Mouse (Mus musculus) limb, embryonic 13.5 days (tissue): ENCODE results near the gene Ms4a15. TPM values are rescaled to one million over a fixed set of nuclear protein-coding genes. Genes with fewer than 3 reads are reported as not detected.

Experiments
- ATAC-seq: fragments of 200-750 bp; cut with Nextera tagmentation; 2 replicates; pipeline ENCODE4 v1.8.0; 2017; ENCODE audit warnings: low read depth, moderate number of reproducible peaks, moderate TSS enrichment; ENCODE audit not compliant: low FRiP score
- H3K27ac ChIP-seq: fragments of 300-500 bp; sonication (generic); 2 replicates; pipeline ENCODE4 v1.5.1; 2015; ENCODE audit warnings: inconsistent platforms, mild to moderate bottlenecking, moderate library complexity
- H3K27me3 ChIP-seq: fragments of 300-500 bp; sonication (generic); 2 replicates; pipeline ENCODE4 v1.6.1; 2015; ENCODE audit warnings: mild to moderate bottlenecking, inconsistent platforms
- H3K36me3 ChIP-seq: fragments of 300-500 bp; sonication (generic); 2 replicates; pipeline ENCODE4 v1.6.1; 2015; ENCODE audit warnings: inconsistent platforms, mild to moderate bottlenecking, moderate library complexity
- H3K4me1 ChIP-seq: fragments of 300-500 bp; sonication (generic); 2 replicates; pipeline ENCODE4 v1.6.1; 2015; ENCODE audit warnings: inconsistent platforms
- H3K4me2 ChIP-seq: fragments of 300-500 bp; sonication (generic); replicated peaks from 2 replicates; pipeline ENCODE4 v1.6.1; 2015; ENCODE audit warnings: inconsistent platforms, mild to moderate bottlenecking, moderate library complexity
- H3K4me3 ChIP-seq: fragments of 300-500 bp; sonication (generic); 2 replicates; pipeline ENCODE4 v1.5.1; 2015; ENCODE audit warnings: moderate library complexity, mild to moderate bottlenecking, inconsistent platforms
- H3K9ac ChIP-seq: fragments of 300-500 bp; sonication (generic); 2 replicates; pipeline ENCODE4 v1.6.1; 2015; ENCODE audit warnings: mild to moderate bottlenecking, inconsistent platforms
- H3K9me3 ChIP-seq: fragments of 300-500 bp; sonication (generic); 2 replicates; pipeline ENCODE4 v1.6.1; 2016; ENCODE audit warnings: inconsistent platforms
- WGBS: fragments of 180-500 bp; shearing (Covaris S2); methylation state at CpG from one replicate; pipeline ENCODE4 v1.1.7; 2015; 5-methylcytosine and 5-hydroxymethylcytosine counted together
- polyA plus RNA-seq: library from polyadenylated mRNA; unstranded; fragments of >200 nt; fragmentation: Nextera tagmentation; extraction: Ambion mirVana; gene quantifications from 2 replicates; pipeline ENCODE4 v1.2.1, GENCODE M21; 2015

The Ms4a15 gene
- polyA plus RNA-seq, 1 experiment from 2014 or later, result not detected

GRCm38 (mm10) chr19:10938771-10939170, 54.3 kb downstream of the Ms4a15 start:
- H3K27ac ChIP-seq, result no peak overlapping the region
- no peak overlapping the region for H3K9ac ChIP-seq
- ATAC-seq, result no peak
- no peak overlapping the region for H3K4me3 ChIP-seq
- 56% methylated on average over 3 of the region's 3 CpGs for WGBS
- no peak overlapping the region for H3K4me2 ChIP-seq
- H3K9me3 ChIP-seq, result no peaks in the 10 kb centered on the region; the same call in 1 of the 2 replicates
- peaks cover 3% of the 10 kb centered on the region; the same call in 1 of the 2 replicates for H3K27me3 ChIP-seq
- H3K36me3 ChIP-seq, result peaks cover 20% of the 10 kb centered on the region
- peaks cover 12% of the 10 kb centered on the region for H3K4me1 ChIP-seq

GRCm38 (mm10) chr19:10937110-10937563, 55.9 kb downstream of the Ms4a15 start, which contains the start of gene Ptgdr2:
TSS of gene Ptgdr2 (plus strand) at chr19:10937160.
- H3K27ac ChIP-seq, result no peak within 1 kb of the TSS
- no peak within 1 kb of the TSS for H3K4me3 ChIP-seq
- H3K4me1 ChIP-seq, result peaks cover 12% of the 10 kb centered on the region
- WGBS, result 51% methylated on average over 5 of the region's 5 CpGs
- no peak within 1 kb of the TSS for H3K4me2 ChIP-seq
- H3K9ac ChIP-seq, result no peak within 1 kb of the TSS
- peaks cover 4% of the 10 kb centered on the region for H3K36me3 ChIP-seq
- ATAC-seq, result no peak
- H3K27me3 ChIP-seq, result peaks cover 3% of the 10 kb centered on the region; the same call in 1 of the 2 replicates
- H3K9me3 ChIP-seq, result no peaks in the 10 kb centered on the region; the same call in 1 of the 2 replicates

- Histone ChIP-seq H3K9ac (no peak overlapping the region), H3K9me3 (no peaks in the 10 kb centered on the region; the same call in 1 of the 2 replicates), H3K4me3 (no peak overlapping the region), H3K27ac (no peak overlapping the region), H3K36me3 (no peaks in the 10 kb centered on the region), H3K4me1 (peaks cover 10% of the 10 kb centered on the region), H3K27me3 (peaks cover 3% of the 10 kb centered on the region; the same call in 1 of the 2 replicates), H3K4me2 (no peak overlapping the region)
- 82% methylated on average over 5 of the region's 5 CpGs for WGBS
- no peak for ATAC-seq
Observed at GRCm38 (mm10) chr19:10936077-10936476, 57.0 kb downstream of the Ms4a15 start.

- Histone ChIP-seq H3K36me3 (no peaks in the 10 kb centered on the region), H3K4me1 (peaks cover under 1% of the 10 kb centered on the region; the same call in 1 of the 2 replicates), H3K4me3 (no peak overlapping the region), H3K9ac (no peak overlapping the region), H3K27me3 (peaks cover 3% of the 10 kb centered on the region; the same call in 1 of the 2 replicates), H3K27ac (no peak overlapping the region), H3K9me3 (no peaks in the 10 kb centered on the region; the same call in 1 of the 2 replicates), H3K4me2 (no peak overlapping the region)
- no peak for ATAC-seq
- 57% methylated on average over 5 of the region's 5 CpGs for WGBS
Observed at GRCm38 (mm10) chr19:10935029-10935428, 58.0 kb downstream of the Ms4a15 start.

GRCm38 (mm10) chr19:10930641-10931040, 62.4 kb downstream of the Ms4a15 start:
- Histone ChIP-seq H3K9ac (no peak overlapping the region), H3K36me3 (no peaks in the 10 kb centered on the region), H3K27ac (no peak overlapping the region), H3K27me3 (no peaks in the 10 kb centered on the region), H3K4me1 (peaks cover 13% of the 10 kb centered on the region), H3K4me2 (no peak overlapping the region), H3K4me3 (no peak overlapping the region), H3K9me3 (no peaks in the 10 kb centered on the region; the same call in 1 of the 2 replicates)
- ATAC-seq, result no peak
- 97% methylated on average over 2 of the region's 2 CpGs for WGBS

Other genes starting within 250 kb of the Ms4a15 start
- not detected in 2 replicates for gene Cd6, start 163.2 kb downstream of the Ms4a15 start, polyA plus RNA-seq
- gene Slc15a3, start 153.5 kb downstream of the Ms4a15 start, polyA plus RNA-seq, result 0.47 and 0.88 TPM in 2 replicates
- gene Tmem132a, start 123.3 kb downstream of the Ms4a15 start, polyA plus RNA-seq, result 106 and 111 TPM in 2 replicates
- gene Tmem109, start 111.2 kb downstream of the Ms4a15 start, polyA plus RNA-seq, result 92.0 and 100 TPM in 2 replicates
- 49.9 and 50.9 TPM in 2 replicates for gene Prpf19, start 98.0 kb downstream of the Ms4a15 start, polyA plus RNA-seq
- not detected in 2 replicates for gene Zp1, start 72.6 kb downstream of the Ms4a15 start, polyA plus RNA-seq
- 0.10 TPM in 1 of 2 replicates, not detected in the other for gene Ptgdr2, start 56.1 kb downstream of the Ms4a15 start, polyA plus RNA-seq
- gene Ccdc86, start 44.0 kb downstream of the Ms4a15 start, polyA plus RNA-seq, result 29.7 and 30.4 TPM in 2 replicates
- 0.38 TPM in 1 of 2 replicates, not detected in the other for gene Ms4a10, start 18.6 kb downstream of the Ms4a15 start, polyA plus RNA-seq
- not detected in 2 replicates for gene Ms4a18, start 24.8 kb upstream of the Ms4a15 start, polyA plus RNA-seq
- not detected in 2 replicates for gene Ms4a8a, start 87.9 kb upstream of the Ms4a15 start, polyA plus RNA-seq
- gene 1700017D01Rik, start 137.6 kb upstream of the Ms4a15 start, polyA plus RNA-seq, result not detected in 2 replicates
- not detected in 2 replicates for gene 1700025F22Rik, start 172.1 kb upstream of the Ms4a15 start, polyA plus RNA-seq
- gene Ms4a13, start 203.5 kb upstream of the Ms4a15 start, polyA plus RNA-seq, result not detected in 2 replicates
- not detected in 2 replicates for gene Ms4a12, start 239.2 kb upstream of the Ms4a15 start, polyA plus RNA-seq